Mouse (Mus musculus) stomach, postnatal 0 days (tissue): ENCODE measurements around the gene Entpd8.

Experiments
- CTCF ChIP-seq: IDR thresholded peaks from 2 replicates; pipeline ENCODE4 v1.5.1; 2016; ENCODE audit warnings: antibody characterized with exemption, low read depth, mild to moderate bottlenecking, moderate library complexity
- EP300 ChIP-seq: optimal IDR thresholded peaks from 2 replicates; pipeline ENCODE3; 2016; ENCODE audit warnings: antibody characterized with exemption

DNA sequence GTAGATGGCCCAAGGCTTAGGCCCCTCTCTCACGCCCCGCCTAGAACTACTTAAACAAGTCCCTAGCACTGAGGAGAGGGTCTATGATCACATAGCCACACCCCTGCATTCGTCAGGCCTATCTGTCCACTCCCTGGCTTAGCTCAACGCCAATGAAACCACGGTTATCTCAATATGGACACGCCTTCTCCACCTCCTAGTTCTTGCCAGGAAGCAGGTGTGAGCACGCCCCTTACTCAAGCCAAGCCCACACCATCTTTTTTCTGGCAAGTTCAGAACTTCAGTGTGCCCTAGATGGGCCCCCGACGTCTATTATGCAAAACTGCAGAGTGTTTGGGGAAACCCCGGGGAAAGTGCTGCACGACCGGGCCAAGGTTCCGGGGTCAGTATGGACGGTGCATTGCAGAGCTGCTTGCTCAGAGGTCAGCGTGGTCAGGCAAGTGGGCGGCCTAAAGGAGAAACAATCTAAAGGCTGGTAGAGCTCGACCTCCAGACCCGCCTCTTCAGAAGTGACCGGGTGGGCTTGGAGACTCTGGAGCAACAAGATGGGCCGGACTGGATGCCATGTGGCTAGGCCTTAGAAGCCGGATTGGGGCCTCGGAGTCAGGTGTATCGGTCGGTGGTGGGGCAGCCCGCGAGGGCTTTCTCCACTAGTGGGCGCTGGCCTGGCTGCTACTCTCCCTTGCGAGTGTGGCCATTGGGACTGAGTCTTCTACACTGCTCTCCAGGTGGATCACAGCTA is 15.2 kb downstream of the Entpd8 start, which contains the start of gene Noxa1:
- TF ChIP-seq CTCF = peak; percentile 54
- no peak for TF ChIP-seq EP300
